ENCODE assay signal across 7 mouse cellular contexts in genomic region chr11:88069246-88069570, GRCm38 (mm10). TPM values are rescaled to one million over a fixed set of nuclear protein-coding genes. Genes with fewer than 3 reads are reported as not detected.
DNase-seq lines count a peak whose midpoint lies in the region; ATAC-seq and TF ChIP-seq lines count a peak whose summit lies in the region.

No protein-coding gene starts in this region.

- peak overlapping the region; percentile 97 for H3K27ac ChIP-seq in lung, postnatal 0 days (ENCODE audit: low read length)
- peak overlapping the region; percentile 100 for H3K27ac ChIP-seq in forebrain, embryonic 10.5 days
- H3K27ac ChIP-seq in limb, embryonic 13.5 days: peak overlapping the region; percentile 98
- H3K27ac ChIP-seq in stomach, embryonic 15.5 days: peak overlapping the region; percentile 98

- H3K9me3 ChIP-seq in lung, postnatal 0 days (ENCODE audit: low read length): no peaks in the 10 kb centered on the region
- no peaks in the 10 kb centered on the region for H3K9me3 ChIP-seq in forebrain, embryonic 10.5 days
- H3K9me3 ChIP-seq in limb, embryonic 13.5 days: no peaks in the 10 kb centered on the region
- H3K9me3 ChIP-seq in stomach, embryonic 15.5 days: no peaks in the 10 kb centered on the region

- H3K36me3 ChIP-seq in lung, postnatal 0 days (ENCODE audit: insufficient read depth, low read length): no peaks in the 10 kb centered on the region
- peaks cover 16% of the 10 kb centered on the region for H3K36me3 ChIP-seq in forebrain, embryonic 10.5 days (replicated peaks)
- peaks cover 12% of the 10 kb centered on the region for H3K36me3 ChIP-seq in limb, embryonic 13.5 days
- peaks cover 3% of the 10 kb centered on the region; the same call in 1 of the 2 replicates for H3K36me3 ChIP-seq in stomach, embryonic 15.5 days

- no peak for TF ChIP-seq CTCF in lung, postnatal 0 days (IDR thresholded peaks at IDR 0.05)

- no peak for ATAC-seq in lung, postnatal 0 days
- no peak for ATAC-seq in limb, embryonic 13.5 days (ENCODE audit: low FRiP score, low read depth)
- ATAC-seq in stomach, embryonic 15.5 days (ENCODE audit: insufficient read depth, low FRiP score, low read depth): no peak

- under 1% methylated on average over 12 of the region's 12 CpGs for WGBS in lung, postnatal 0 days
- WGBS in forebrain, embryonic 10.5 days: 1% methylated on average over 12 of the region's 12 CpGs
- 0% methylated on average over 12 of the region's 12 CpGs for WGBS in limb, embryonic 13.5 days
- under 1% methylated on average over 12 of the region's 12 CpGs for WGBS in stomach, embryonic 15.5 days

- H3K4me1 ChIP-seq in lung, postnatal 0 days (ENCODE audit: insufficient read depth, low read depth, low read length): peaks cover 11% of the 10 kb centered on the region; the same call in 1 of the 2 replicates
- peaks cover 57% of the 10 kb centered on the region for H3K4me1 ChIP-seq in forebrain, embryonic 10.5 days
- peaks cover 42% of the 10 kb centered on the region for H3K4me1 ChIP-seq in limb, embryonic 13.5 days
- peaks cover 18% of the 10 kb centered on the region for H3K4me1 ChIP-seq in stomach, embryonic 15.5 days

- peak overlapping the region; percentile 93 for H3K9ac ChIP-seq in lung, postnatal 0 days (replicated peaks; ENCODE audit: low read depth)
- H3K9ac ChIP-seq in limb, embryonic 13.5 days: peak overlapping the region; percentile 98
- H3K9ac ChIP-seq in stomach, embryonic 15.5 days: peak overlapping the region; percentile 91

- no peak for TF ChIP-seq EP300 in lung, postnatal 0 days (IDR thresholded peaks at IDR 0.05)

- DNase-seq in lung, postnatal 0 days (ENCODE audit: low spot score): no peak
- DNase-seq in lung, postnatal 25 days (ENCODE audit: low spot score): no peak
- no peak for DNase-seq in forebrain, embryonic 10.5 days (ENCODE audit: extremely low spot score, low spot score)
- DNase-seq in layer of hippocampus, postnatal 36 days: no peak
- DNase-seq in right cerebral cortex, adult 18-20 months: no peak

- H3K4me2 ChIP-seq in lung, postnatal 0 days (replicated peaks; ENCODE audit: low read depth, low read length): peak overlapping the region; percentile 91
- peak overlapping the region; percentile 71 for H3K4me2 ChIP-seq in limb, embryonic 13.5 days (replicated peaks)
- peak overlapping the region; percentile 67 for H3K4me2 ChIP-seq in stomach, embryonic 15.5 days

- H3K4me3 ChIP-seq in lung, postnatal 0 days (ENCODE audit: low read depth, low read length): peak overlapping the region; percentile 93
- H3K4me3 ChIP-seq in forebrain, embryonic 10.5 days: peak overlapping the region; percentile 96
- H3K4me3 ChIP-seq in limb, embryonic 13.5 days: peak overlapping the region; percentile 98
- H3K4me3 ChIP-seq in stomach, embryonic 15.5 days (replicated peaks): peak overlapping the region; percentile 97

- H3K27me3 ChIP-seq in lung, postnatal 0 days (replicated peaks; ENCODE audit: insufficient read depth, low read length): no peaks in the 10 kb centered on the region
- H3K27me3 ChIP-seq in forebrain, embryonic 10.5 days (ENCODE audit: poor library complexity, severe bottlenecking): no peaks in the 10 kb centered on the region
- no peaks in the 10 kb centered on the region for H3K27me3 ChIP-seq in limb, embryonic 13.5 days
- no peaks in the 10 kb centered on the region for H3K27me3 ChIP-seq in stomach, embryonic 15.5 days (replicated peaks)

RNA-seq across cellular contexts. Expression of gene Vezf1, which starts 1.1 kb away (rescaled TPM):
- 26.8 TPM in 2 replicates for polyA plus RNA-seq in lung, postnatal 0 days (2015; fragmentation: Nextera tagmentation; extraction: Ambion mirVana)
- polyA plus RNA-seq in forebrain, embryonic 10.5 days (2016; fragmentation: Nextera tagmentation; extraction: Ambion mirVana): 61.6 and 62.6 TPM in 2 replicates
- 46.8 and 48.9 TPM in 2 replicates for polyA plus RNA-seq in limb, embryonic 13.5 days (2015; fragmentation: Nextera tagmentation; extraction: Ambion mirVana)
- polyA plus RNA-seq in stomach, embryonic 15.5 days (2015; fragmentation: Nextera tagmentation; extraction: Ambion mirVana): 34.0 and 35.1 TPM in 2 replicates
- total RNA-seq in layer of hippocampus, postnatal 36 days (2021): 10 to 100 TPM; 20.2 to 22.6 TPM

RNA-seq across cellular contexts. Expression of gene Srsf1, which starts 22.0 kb away (rescaled TPM):
- 88.1 and 111 TPM in 2 replicates for polyA plus RNA-seq in lung, postnatal 0 days (2015; fragmentation: Nextera tagmentation; extraction: Ambion mirVana)
- 404 and 428 TPM in 2 replicates for polyA plus RNA-seq in forebrain, embryonic 10.5 days (2016; fragmentation: Nextera tagmentation; extraction: Ambion mirVana)
- 340 and 357 TPM in 2 replicates for polyA plus RNA-seq in limb, embryonic 13.5 days (2015; fragmentation: Nextera tagmentation; extraction: Ambion mirVana)
- 271 TPM in 2 replicates for polyA plus RNA-seq in stomach, embryonic 15.5 days (2015; fragmentation: Nextera tagmentation; extraction: Ambion mirVana)
- 100 to 1,000 TPM; 232 to 248 TPM for total RNA-seq in layer of hippocampus, postnatal 36 days (2021)

RNA-seq across cellular contexts. Expression of gene Cuedc1, which starts 28.6 kb away (rescaled TPM):
- 14.6 TPM in 2 replicates for polyA plus RNA-seq in lung, postnatal 0 days (2015; fragmentation: Nextera tagmentation; extraction: Ambion mirVana)
- 20.0 and 24.9 TPM in 2 replicates for polyA plus RNA-seq in forebrain, embryonic 10.5 days (2016; fragmentation: Nextera tagmentation; extraction: Ambion mirVana)
- 37.2 and 37.7 TPM in 2 replicates for polyA plus RNA-seq in limb, embryonic 13.5 days (2015; fragmentation: Nextera tagmentation; extraction: Ambion mirVana)
- 23.8 and 26.7 TPM in 2 replicates for polyA plus RNA-seq in stomach, embryonic 15.5 days (2015; fragmentation: Nextera tagmentation; extraction: Ambion mirVana)
- total RNA-seq in layer of hippocampus, postnatal 36 days (2021): 10 to 100 TPM; 27.9 to 31.4 TPM
